Mouse (Mus musculus): Measurements from ENCODE around the gene Mkrn2os. TPM values are rescaled to one million over a fixed set of nuclear protein-coding genes. Genes with fewer than 3 reads are reported as not detected.
A peak's percentile ranks its signal among the peaks of the same experiment; 100 is the strongest.

Mkrn2os gene
- total and polyA plus RNA-seq, 3 experiments = not detected

DNA sequence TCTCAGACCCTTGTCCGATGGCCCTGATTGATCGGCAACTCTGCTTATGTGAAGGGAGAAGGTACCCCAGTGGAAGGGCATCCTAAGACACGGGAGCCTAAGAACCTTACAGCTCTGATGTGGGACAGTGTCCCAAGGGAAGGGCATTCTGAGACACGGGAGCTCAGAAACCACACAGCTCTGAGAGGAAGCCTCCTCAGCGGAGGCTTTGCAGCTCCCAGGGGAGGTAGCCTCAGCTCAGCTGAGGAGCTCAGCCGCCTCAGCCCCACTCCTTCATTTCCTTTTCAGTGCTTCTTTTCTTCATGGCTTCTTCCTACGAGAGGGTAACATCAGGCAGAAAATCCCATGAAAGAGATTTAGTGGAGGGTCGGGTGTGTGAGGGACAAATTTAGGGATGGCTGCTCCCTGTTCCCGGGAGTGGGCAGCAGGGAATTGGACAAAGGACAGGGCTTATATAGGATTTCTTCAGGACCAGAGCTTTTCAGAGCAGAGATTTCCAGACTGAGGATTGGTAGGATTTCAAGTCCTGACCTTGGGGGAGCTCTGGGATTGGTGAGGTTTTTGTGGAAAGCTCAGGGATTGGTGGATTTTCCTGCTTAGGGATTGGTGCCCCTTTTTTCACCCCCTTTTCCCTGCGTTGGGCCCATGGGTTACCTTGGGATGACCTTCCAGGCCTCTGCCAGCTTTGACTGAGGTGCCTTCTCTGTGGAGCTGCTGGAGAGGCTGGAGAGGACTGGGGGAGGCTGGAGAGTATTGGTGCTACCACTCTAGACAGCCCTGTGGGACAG lies 9.9 kb downstream of the Mkrn2os start:
- no peaks in the 10 kb centered on the region for H3K27me3 ChIP-seq (replicated peaks)
- peak overlapping the region; percentile 69 for H3K4me2 ChIP-seq (ENCODE audit: insufficient read depth, low read depth, poor library complexity, severe bottlenecking)
- peak overlapping the region; percentile 57 for H3K27ac ChIP-seq (ENCODE audit: insufficient read depth, low read depth)
- no peaks in the 10 kb centered on the region for H3K9me3 ChIP-seq (replicated peaks; ENCODE audit: low read length)
- H3K4me1 ChIP-seq (ENCODE audit: control insufficient read depth in 1 of 2, insufficient read depth in 2 of 2) = peaks cover 19 to 64% of the 10 kb centered on the region in 2 experiments
- TF ChIP-seq BHLHE40 (IDR thresholded peaks at IDR 0.05; ENCODE audit: low read depth, low read length) = peak; percentile 87
- peak; percentile 48; the same call in 1 of the 2 replicates for TF ChIP-seq IRF4 (IDR thresholded peaks at IDR 0.05; ENCODE audit: low read depth, low read length)
- no peak for TF ChIP-seq POLR2A (IDR thresholded peaks at IDR 0.05; ENCODE audit: low read depth, low read length)
- peak; percentile 50; the same call in 1 of the 2 replicates for TF ChIP-seq TCF12 (IDR thresholded peaks at IDR 0.05; ENCODE audit: low read depth, low read length)
- TF ChIP-seq SIN3A (IDR thresholded peaks at IDR 0.05; ENCODE audit: low read length) = peak; percentile 44; the same call in 1 of the 2 replicates
- no peak for TF ChIP-seq GABPA (IDR thresholded peaks at IDR 0.05; ENCODE audit: insufficient replicate concordance, low read depth, low read length)
- TF ChIP-seq ETS1 (conservative IDR thresholded peaks at IDR 0.05; ENCODE audit: low read depth, low read length) = peak; percentile 80
- no peak for TF ChIP-seq MYC (IDR thresholded peaks at IDR 0.05; ENCODE audit: low read depth, low read length)
- 0 out of 2 replicates have a peak, but pooled peaks have one; percentile 63 for TF ChIP-seq KAT2A (IDR thresholded peaks at IDR 0.05; ENCODE audit: insufficient replicate concordance, low read length)
- no peak for TF ChIP-seq ZNF384 (IDR thresholded peaks at IDR 0.05; ENCODE audit: low read depth, low read length)
- 0 out of 2 replicates have a peak, but pooled peaks have one; percentile 35 for TF ChIP-seq RCOR1 (conservative IDR thresholded peaks at IDR 0.05; ENCODE audit: low read depth, low read length)
- TF ChIP-seq MAFK (IDR thresholded peaks at IDR 0.05; ENCODE audit: insufficient replicate concordance, low read length) = no peak
- no peak for TF ChIP-seq CHD1 (IDR thresholded peaks at IDR 0.05; ENCODE audit: low read depth, low read length)
- TF ChIP-seq CTCF (conservative IDR thresholded peaks at IDR 0.05 in 1 of 2, IDR thresholded peaks at IDR 0.05 in 1 of 2; ENCODE audit: low read depth in 2 of 2, low read length in 2 of 2) = no peak
- TF ChIP-seq MAX (IDR thresholded peaks at IDR 0.05; ENCODE audit: low read length) = no peak
- TF ChIP-seq HCFC1 (IDR thresholded peaks at IDR 0.05; ENCODE audit: low read depth, low read length) = no peak
- no peak for TF ChIP-seq RAD21 (IDR thresholded peaks at IDR 0.05; ENCODE audit: low read depth, low read length)
- TF ChIP-seq E2F4 (IDR thresholded peaks at IDR 0.05; ENCODE audit: insufficient replicate concordance, low read depth, low read length) = no peak
- TF ChIP-seq EP300 (IDR thresholded peaks at IDR 0.05; ENCODE audit: low read length) = peak; percentile 58
- H3K9ac ChIP-seq (ENCODE audit: insufficient read depth, low read depth) = 0 out of 2 replicates have a peak overlapping the region, but pooled peaks have one; percentile 8
- in situ Hi-C loops (cut with MboI; ENCODE audit: low pct_ligation_motif_present, low pct_unique_long_range_greater_than_20kb, low sequenced_read_pairs) = no loop called here
- peak overlapping the region in 2 of 3 experiments; percentile 12 to 30 for H3K4me3 ChIP-seq (replicated peaks in 1 of 3; ENCODE audit: low read depth in 2 of 3, low read length in 2 of 3, poor library complexity in 1 of 3)
- DNase-seq (ENCODE audit: extremely low read depth) = peak; percentile 37
- H3K79me2 ChIP-seq (replicated peaks; ENCODE audit: control insufficient read depth, extremely low read depth, insufficient read depth, poor library complexity, severe bottlenecking) = no peaks in the 10 kb centered on the region
- dilution Hi-C loops (cut with MboI; ENCODE audit: extremely low pct_ligation_motif_present, extremely low pct_unique_long_range_greater_than_20kb, low sequenced_read_pairs) = no loop called here
- H3K36me3 ChIP-seq (replicated peaks in 1 of 2; ENCODE audit: control insufficient read depth in 1 of 2, insufficient read depth in 1 of 2, low read length in 1 of 2) = peaks cover 3 to 24% of the 10 kb centered on the region in 2 experiments

DNA sequence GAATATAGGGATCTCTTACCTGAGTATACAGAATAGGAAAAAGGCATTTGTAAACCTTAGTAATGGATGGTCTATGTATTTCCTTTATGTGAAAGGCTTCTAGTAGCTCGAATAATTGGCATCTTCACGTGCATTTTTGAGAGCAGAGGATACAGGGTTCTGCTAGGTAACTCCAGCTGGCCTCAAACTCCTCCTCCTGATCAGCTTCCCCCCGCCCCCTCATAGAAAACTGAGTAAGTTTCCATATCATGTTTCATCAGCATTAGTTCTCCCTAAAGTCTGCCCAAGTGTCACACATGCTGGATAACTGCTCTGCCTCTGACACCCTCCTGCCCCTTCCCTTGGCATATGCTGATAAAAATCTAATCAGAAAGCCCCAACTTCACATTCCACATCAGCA lies 11.6 kb downstream of the Mkrn2os start:
- dilution Hi-C loops (cut with MboI; ENCODE audit: extremely low pct_ligation_motif_present, extremely low pct_unique_long_range_greater_than_20kb, low sequenced_read_pairs) = no loop called here
- no peak overlapping the region for H3K4me2 ChIP-seq (ENCODE audit: insufficient read depth, low read depth, poor library complexity, severe bottlenecking)
- no peaks in the 10 kb centered on the region for H3K27me3 ChIP-seq (replicated peaks)
- peaks cover 24 to 68% of the 10 kb centered on the region in 2 experiments for H3K4me1 ChIP-seq (ENCODE audit: control insufficient read depth in 1 of 2, insufficient read depth in 2 of 2)
- TF ChIP-seq MAX (IDR thresholded peaks at IDR 0.05; ENCODE audit: low read length) (peak; percentile 40; the same call in 1 of the 2 replicates), E2F4 (IDR thresholded peaks at IDR 0.05; ENCODE audit: insufficient replicate concordance, low read depth, low read length) (no peak), PAX5 (IDR thresholded peaks at IDR 0.05; ENCODE audit: low read length) (no peak), SIN3A (IDR thresholded peaks at IDR 0.05; ENCODE audit: low read length) (no peak), BHLHE40 (IDR thresholded peaks at IDR 0.05; ENCODE audit: low read depth, low read length) (peak; percentile 51), RAD21 (IDR thresholded peaks at IDR 0.05; ENCODE audit: low read depth, low read length) (no peak), ETS1 (conservative IDR thresholded peaks at IDR 0.05; ENCODE audit: low read depth, low read length) (peak; percentile 67), MAZ (IDR thresholded peaks at IDR 0.05; ENCODE audit: low read depth, low read length) (no peak)
- H3K36me3 ChIP-seq (replicated peaks in 1 of 2; ENCODE audit: control insufficient read depth in 1 of 2, insufficient read depth in 1 of 2, low read length in 1 of 2) = peaks cover 14 to 41% of the 10 kb centered on the region in 2 experiments
- no peaks in the 10 kb centered on the region for H3K9me3 ChIP-seq (replicated peaks; ENCODE audit: low read length)
- peak overlapping the region in 1 of 3 experiments; percentile 30 for H3K4me3 ChIP-seq (replicated peaks in 1 of 3; ENCODE audit: low read depth in 2 of 3, low read length in 2 of 3, poor library complexity in 1 of 3)
- in situ Hi-C loops (cut with MboI; ENCODE audit: low pct_ligation_motif_present, low pct_unique_long_range_greater_than_20kb, low sequenced_read_pairs) = no loop called here
- H3K79me2 ChIP-seq (replicated peaks; ENCODE audit: control insufficient read depth, extremely low read depth, insufficient read depth, poor library complexity, severe bottlenecking) = no peaks in the 10 kb centered on the region
- H3K27ac ChIP-seq (ENCODE audit: insufficient read depth, low read depth) = no peak overlapping the region
- H3K9ac ChIP-seq (ENCODE audit: insufficient read depth, low read depth) = no peak overlapping the region
- peak; percentile 64 for DNase-seq (ENCODE audit: extremely low read depth)
